Mouse (Mus musculus) kidney, adult 2 months (tissue): ENCODE results near the gene Dlg5. TPM values are rescaled to one million over a fixed set of nuclear protein-coding genes. Genes with fewer than 3 reads are reported as not detected.

Experiments
- DNase-seq: peaks from one replicate; pipeline ENCODE4 v3.0.0; 2021
- H3K27ac ChIP-seq: fragments of 200-500 bp; 2 replicates; pipeline ENCODE4 v1.5.1; 2012; ENCODE audit warnings: low read depth, low read length, control low read depth, inconsistent platforms; ENCODE audit not compliant: insufficient read depth
- H3K27me3 ChIP-seq: fragments of 200-500 bp; replicated peaks from 2 replicates; pipeline ENCODE4 v1.6.1; 2012; ENCODE audit warnings: mild to moderate bottlenecking, moderate library complexity, low read length, inconsistent platforms; ENCODE audit not compliant: control insufficient read depth, insufficient read depth
- H3K36me3 ChIP-seq: fragments of 200-500 bp; 2 replicates; pipeline ENCODE4 v1.6.1; 2012; ENCODE audit warnings: mild to moderate bottlenecking, moderate library complexity, low read length, inconsistent platforms; ENCODE audit not compliant: control insufficient read depth, insufficient read depth
- H3K4me1 ChIP-seq: fragments of 200-500 bp; 2 replicates; pipeline ENCODE4 v1.6.1; 2011; ENCODE audit warnings: low read length; ENCODE audit not compliant: control insufficient read depth, insufficient read depth
- H3K4me3 ChIP-seq: fragments of 200-500 bp; 2 replicates; pipeline ENCODE4 v1.5.1; 2011; ENCODE audit warnings: mild to moderate bottlenecking, low read depth, low read length, control low read depth; ENCODE audit not compliant: insufficient read depth
- CTCF ChIP-seq: fragments of 200-500 bp; conservative IDR thresholded peaks from 2 replicates; pipeline ENCODE4 v1.5.1; 2011; ENCODE audit warnings: low read depth, mild to moderate bottlenecking, control low read depth, low read length, moderate library complexity, mixed read lengths; ENCODE audit not compliant: insufficient read depth, insufficient read length
- POLR2A ChIP-seq: fragments of 200-500 bp; IDR thresholded peaks from one replicate; pipeline ENCODE4 v1.6.1; 2011; ENCODE audit warnings: low read depth, low read length, control low read depth
- WGBS: fragments of 180-500 bp; shearing (Covaris S2); methylation state at CpG from one replicate; pipeline ENCODE4 v1.1.7; 2018; 5-methylcytosine and 5-hydroxymethylcytosine counted together
- polyA plus RNA-seq: library from polyadenylated mRNA; depleted of rRNA; stranded (reverse); fragments of >200 nt; gene quantifications from 2 replicates; pipeline ENCODE4 v1.2.3, GENCODE M21; 2012; rRNA removed

Dlg5 gene
- 31.0 and 37.3 TPM in 2 replicates for polyA plus RNA-seq

- H3K27ac ChIP-seq = peak within 1 kb of the TSS; percentile 88
- H3K27me3 ChIP-seq = no peaks in the 10 kb centered on the region
- H3K4me3 ChIP-seq = peak within 1 kb of the TSS; percentile 82
- H3K4me1 ChIP-seq = peaks cover 8% of the 10 kb centered on the region; the same call in 1 of the 2 replicates
- DNase-seq = peak; percentile 76
- no peak for TF ChIP-seq POLR2A
- no peak for TF ChIP-seq CTCF
- under 1% methylated on average over 85 of the region's 98 CpGs for WGBS
- H3K36me3 ChIP-seq = no peaks in the 10 kb centered on the region
Observed at GRCm38 (mm10) chr14:24245177-24246081, at the start of gene Dlg5. Gene Dlg5, minus strand, starts transcription at chr14:24245920.

GRCm38 (mm10) chr14:24293631-24294030 is 47.9 kb upstream of the Dlg5 start:
- Histone ChIP-seq H3K36me3 (no peaks in the 10 kb centered on the region), H3K4me3 (no peak overlapping the region), H3K4me1 (no peaks in the 10 kb centered on the region), H3K27me3 (no peaks in the 10 kb centered on the region), H3K27ac (no peak overlapping the region)
- no peak for TF ChIP-seq POLR2A
- no peak for TF ChIP-seq CTCF
- no peak for DNase-seq
- WGBS = 75% methylated on average over 5 of the region's 5 CpGs

- H3K27ac ChIP-seq = no peak within 1 kb of the TSS
- WGBS = 51% methylated on average over 3 of the region's 3 CpGs
- H3K36me3 ChIP-seq = no peaks in the 10 kb centered on the region
- TF ChIP-seq CTCF (no peak), POLR2A (no peak)
- no peaks in the 10 kb centered on the region for H3K27me3 ChIP-seq
- no peak within 1 kb of the TSS for H3K4me3 ChIP-seq
- H3K4me1 ChIP-seq = no peaks in the 10 kb centered on the region
- DNase-seq = no peak
Observed at GRCm38 (mm10) chr14:24292914-24293313, 47.2 kb upstream of the Dlg5 start, which contains the start of gene E330034G19Rik. Gene E330034G19Rik, plus strand, starts transcription at chr14:24293214.

- Histone ChIP-seq H3K4me3 (no peak overlapping the region), H3K27ac (no peak overlapping the region), H3K4me1 (no peaks in the 10 kb centered on the region), H3K36me3 (no peaks in the 10 kb centered on the region), H3K27me3 (no peaks in the 10 kb centered on the region)
- no peak for TF ChIP-seq CTCF
- no peak for TF ChIP-seq POLR2A
- DNase-seq = no peak
Observed at GRCm38 (mm10) chr14:24290726-24291125, 45.0 kb upstream of the Dlg5 start.

GRCm38 (mm10) chr14:24286136-24286535 is 40.4 kb upstream of the Dlg5 start:
- Histone ChIP-seq H3K4me1 (no peaks in the 10 kb centered on the region), H3K27ac (no peak overlapping the region), H3K27me3 (no peaks in the 10 kb centered on the region), H3K4me3 (no peak overlapping the region), H3K36me3 (no peaks in the 10 kb centered on the region)
- TF ChIP-seq POLR2A = no peak
- TF ChIP-seq CTCF = no peak
- 53% methylated on average over 4 of the region's 4 CpGs for WGBS
- no peak for DNase-seq

DNA sequence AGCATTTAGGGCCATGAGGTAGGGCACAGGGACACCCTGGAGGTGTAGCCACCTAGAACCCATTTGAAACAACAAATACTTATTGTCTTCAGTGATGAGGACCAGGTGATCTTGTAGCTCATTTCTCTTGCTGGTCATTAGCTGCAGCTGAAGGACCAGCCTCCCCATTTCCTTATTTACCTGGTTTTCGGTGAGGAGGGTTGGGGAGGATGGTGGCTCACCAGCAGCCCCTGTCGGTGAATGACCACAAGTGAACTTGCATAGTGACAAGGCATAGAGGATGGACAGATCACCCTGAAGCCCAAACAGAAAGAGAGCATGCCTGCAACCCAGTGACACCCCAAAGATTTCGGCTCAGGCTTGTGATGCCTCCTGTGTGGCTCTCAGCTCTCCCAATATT is 36.6 kb upstream of the Dlg5 start:
- DNase-seq = no peak
- Histone ChIP-seq H3K27ac (no peak overlapping the region), H3K27me3 (no peaks in the 10 kb centered on the region), H3K4me3 (no peak overlapping the region), H3K36me3 (no peaks in the 10 kb centered on the region), H3K4me1 (no peaks in the 10 kb centered on the region)
- WGBS = 74% methylated on average over 3 of the region's 3 CpGs
- no peak for TF ChIP-seq POLR2A
- TF ChIP-seq CTCF = no peak

GRCm38 (mm10) chr14:24281278-24281677 is 35.6 kb upstream of the Dlg5 start:
- no peak for DNase-seq
- no peaks in the 10 kb centered on the region for H3K4me1 ChIP-seq
- TF ChIP-seq POLR2A = no peak
- no peak for TF ChIP-seq CTCF
- no peaks in the 10 kb centered on the region for H3K36me3 ChIP-seq
- no peaks in the 10 kb centered on the region for H3K27me3 ChIP-seq
- H3K4me3 ChIP-seq = no peak overlapping the region
- no peak overlapping the region for H3K27ac ChIP-seq
- 66% methylated on average over 4 of the region's 4 CpGs for whole genome bisulfite sequencing
